Mouse (Mus musculus) gastrocnemius, adult 2 months (tissue): ENCODE measurements around the gene Wdr95. TPM values are rescaled to one million over a fixed set of nuclear protein-coding genes. Genes with fewer than 3 reads are reported as not detected.
A peak's percentile ranks its signal among the peaks of the same experiment; 100 is the strongest.

ENCODE experiments used
- DNase-seq: peaks from one replicate; pipeline ENCODE4 v3.0.0; 2022
- H3K27ac ChIP-seq: fragments of 200-600 bp; 2 replicates; pipeline ENCODE4 v1.8.1; 2022; ENCODE audit warnings: mild to moderate bottlenecking
- H3K4me3 ChIP-seq: fragments of 200-600 bp; 2 replicates; pipeline ENCODE4 v1.8.1; 2022; ENCODE audit warnings: mild to moderate bottlenecking, moderate library complexity
- CTCF ChIP-seq: fragments of 200-600 bp; IDR thresholded peaks from 2 replicates; pipeline ENCODE4 v1.8.1; 2022; ENCODE audit warnings: antibody characterized with exemption, mild to moderate bottlenecking, moderate library complexity
- intact Hi-C: fragments of 180-260 bp; cut with DNase I; formaldehyde crosslinking; loops from one replicate; pipeline ENCODE4 v1.15.1; 2025
- total RNA-seq, 2 experiments: library from RNA; stranded (reverse); gene quantifications; 2 replicates each; pipeline ENCODE4 v1.2.3; 2021

Gene Wdr95
- total RNA-seq, 2 experiments from 2014 or later, result 0.08 TPM; not detected in 1

DNA sequence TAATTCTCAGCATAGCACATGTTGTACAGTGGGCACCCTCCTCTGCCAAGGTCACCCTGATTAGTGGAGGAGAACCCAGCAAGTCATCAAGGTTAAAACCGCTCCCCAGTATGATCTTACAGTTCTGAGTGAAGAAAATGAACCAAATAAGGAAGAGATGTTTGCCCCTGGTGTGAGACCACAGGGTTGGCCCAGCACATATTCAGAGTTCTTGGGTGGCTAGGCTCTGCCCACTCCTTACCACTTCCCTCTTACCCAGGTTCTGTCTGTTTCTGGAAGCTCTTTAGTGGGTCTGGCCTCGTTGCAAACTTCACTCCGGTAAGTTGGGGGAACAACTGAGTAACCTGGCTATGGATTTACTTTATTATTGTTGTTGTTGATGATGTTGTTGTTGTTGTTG, 65.7 kb downstream of the Wdr95 start:
- no peak overlapping the region for H3K27ac ChIP-seq
- H3K4me3 ChIP-seq, result no peak overlapping the region
- no peak for DNase-seq
- intact Hi-C loops, result no loop called here
- TF ChIP-seq CTCF, result no peak

DNA sequence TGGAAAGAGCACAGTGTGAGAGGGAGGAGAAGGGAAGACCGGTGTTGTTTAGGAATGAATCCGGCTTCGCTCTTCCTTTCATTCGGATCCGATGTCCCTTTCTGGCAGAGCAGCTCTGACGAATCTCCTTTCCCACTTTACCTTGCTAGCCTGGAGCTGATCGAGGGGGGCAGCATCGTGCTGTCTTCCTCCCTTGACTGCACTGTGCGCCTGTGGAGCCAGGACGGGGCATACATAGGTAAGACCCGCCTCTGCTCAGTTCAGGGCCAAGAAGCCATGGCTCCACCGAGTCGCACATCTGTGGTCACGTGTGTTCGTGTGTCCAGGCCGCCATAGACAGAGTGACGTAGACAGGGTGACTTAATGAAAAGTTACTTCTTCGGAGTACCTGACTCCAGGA, 68.9 kb downstream of the Wdr95 start:
- DNase-seq, result no peak
- TF ChIP-seq CTCF, result no peak
- no peak overlapping the region for H3K27ac ChIP-seq
- intact Hi-C loops, result no loop called here
- H3K4me3 ChIP-seq, result no peak overlapping the region

DNA sequence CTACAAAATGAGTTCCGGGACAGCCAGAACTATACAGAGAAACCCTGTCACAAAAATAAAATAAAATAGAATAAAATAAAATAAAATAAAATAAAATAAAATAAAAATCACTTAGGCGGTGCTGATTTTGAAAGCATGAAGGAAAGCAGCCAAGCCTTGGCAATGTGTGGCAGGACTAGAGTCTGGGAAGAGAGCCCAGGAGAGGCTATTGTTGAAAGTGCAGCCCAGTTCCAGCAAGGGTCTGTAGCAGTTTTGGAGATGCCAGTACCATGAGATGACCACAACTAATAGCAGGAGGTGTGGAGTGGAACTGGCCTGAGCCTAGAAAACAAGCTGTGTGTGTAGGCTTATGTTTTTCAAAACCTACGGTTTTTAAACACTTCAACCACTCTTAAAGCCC, 73.5 kb downstream of the Wdr95 start:
- no peak for TF ChIP-seq CTCF
- Histone ChIP-seq H3K4me3 (no peak overlapping the region), H3K27ac (no peak overlapping the region)
- no peak for DNase-seq
- intact Hi-C loops, result no loop called here

DNA sequence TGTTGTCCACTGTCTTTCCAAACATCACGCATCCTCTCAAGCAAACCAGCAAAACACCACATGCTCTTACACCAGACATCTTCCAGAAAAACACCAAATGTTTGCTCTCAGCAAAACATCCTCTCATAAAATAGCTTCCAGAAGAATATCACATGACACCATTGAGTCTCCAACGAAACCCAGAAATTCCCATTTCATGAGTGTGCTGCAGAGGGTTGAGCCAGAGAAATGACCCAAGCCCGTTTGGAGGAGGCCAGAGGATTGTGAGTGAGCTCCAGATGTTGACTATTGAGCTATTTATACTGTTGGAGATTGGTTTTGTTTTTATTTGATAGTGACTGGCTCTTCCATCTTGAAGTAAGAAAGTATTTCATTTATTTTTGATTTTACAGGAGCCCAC, 74.8 kb downstream of the Wdr95 start:
- intact Hi-C loops, result no loop called here
- H3K27ac ChIP-seq, result no peak overlapping the region
- TF ChIP-seq CTCF, result no peak
- H3K4me3 ChIP-seq, result no peak overlapping the region
- no peak for DNase-seq

DNA sequence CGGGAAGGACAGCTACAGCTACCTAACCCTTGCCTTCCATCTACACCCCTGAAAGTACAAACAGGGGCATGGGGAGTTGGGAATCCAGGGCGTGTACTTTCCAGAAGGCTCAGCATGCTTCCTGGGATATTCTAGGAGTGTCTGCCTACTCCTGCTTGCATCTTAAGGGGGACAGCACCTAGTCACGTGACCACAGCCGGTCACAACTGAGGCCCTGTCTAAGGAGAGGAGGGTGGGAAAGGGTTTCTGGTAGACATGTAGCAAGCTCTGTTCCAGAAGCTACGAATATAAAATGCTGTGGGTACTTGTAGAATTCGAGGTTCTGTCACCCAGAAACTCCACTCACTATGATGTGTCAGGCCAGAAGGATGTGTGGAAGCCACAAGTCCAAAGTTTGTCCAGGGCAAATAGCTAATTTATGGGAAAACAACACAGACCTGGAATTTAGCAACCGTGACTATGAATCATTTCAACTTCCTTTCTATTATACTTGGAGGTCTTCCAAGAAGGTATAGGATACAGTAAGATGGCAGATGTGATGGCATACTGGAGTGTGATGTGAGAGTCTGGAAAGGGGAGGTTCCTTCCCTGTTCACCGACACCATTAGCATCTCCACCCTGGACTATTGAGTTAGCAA, 78.7 kb downstream of the Wdr95 start:
- intact Hi-C loops, result no loop called here
- no peak for DNase-seq
- TF ChIP-seq CTCF, result no peak
- H3K4me3 ChIP-seq, result no peak overlapping the region
- H3K27ac ChIP-seq, result no peak overlapping the region

DNA sequence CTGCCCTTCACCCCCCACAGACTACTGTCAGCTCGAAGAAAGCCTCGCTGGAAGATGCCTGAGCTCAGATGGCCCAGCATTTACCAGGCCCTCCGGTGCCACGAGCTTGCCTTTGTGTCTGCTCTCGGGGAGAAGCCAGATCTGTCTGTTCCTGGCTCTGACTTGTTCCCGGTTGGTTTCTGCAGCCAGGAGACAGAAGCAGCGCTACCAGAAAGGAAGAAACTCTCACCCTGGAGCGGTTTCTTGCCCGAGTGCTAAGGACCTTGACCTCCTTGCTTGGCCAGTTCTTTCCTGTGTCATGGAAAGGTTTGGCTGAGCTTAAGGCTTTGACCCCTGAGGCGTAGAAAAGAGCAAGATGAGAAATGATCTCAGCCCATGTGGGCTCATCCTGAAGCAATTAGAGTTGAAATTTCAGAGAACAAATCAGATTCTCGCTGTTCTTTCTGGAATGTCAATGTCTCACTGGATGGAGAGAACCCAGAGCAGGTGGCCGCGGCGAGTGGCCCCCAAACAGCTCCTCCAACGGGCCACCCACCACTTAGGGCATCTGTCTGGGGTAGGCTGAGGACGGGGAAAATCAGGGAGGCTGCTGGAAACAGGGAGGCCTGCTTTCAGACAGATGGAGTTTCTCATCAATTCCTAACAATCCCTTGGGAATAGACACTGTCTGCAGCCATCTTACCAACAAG, 83.1 kb downstream of the Wdr95 start:
- TF ChIP-seq CTCF, result no peak
- peak; percentile 27 for DNase-seq
- intact Hi-C loops, result no loop called here
- Histone ChIP-seq H3K27ac (peak overlapping the region; percentile 28), H3K4me3 (no peak overlapping the region)

DNA sequence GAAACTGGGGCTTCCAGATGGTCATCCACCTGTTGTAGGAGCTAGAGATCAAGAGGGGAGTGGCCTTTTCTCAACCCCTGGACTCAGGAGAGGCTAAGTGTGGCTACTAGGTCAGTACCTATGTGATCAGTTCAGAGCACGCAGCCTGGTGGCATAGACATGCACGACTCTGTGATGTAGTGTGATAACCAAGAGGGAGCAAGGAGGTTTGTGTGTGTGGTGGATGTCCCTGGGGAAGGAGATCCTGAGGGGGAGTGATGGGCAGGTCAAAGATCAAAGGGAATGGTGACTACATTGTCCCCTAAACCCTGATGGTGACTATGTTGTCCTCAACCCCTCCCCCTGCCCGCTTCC, 83.7 kb downstream of the Wdr95 start:
- TF ChIP-seq CTCF, result no peak
- H3K27ac ChIP-seq, result peak overlapping the region; percentile 28
- DNase-seq, result no peak
- intact Hi-C loops, result no loop called here
- H3K4me3 ChIP-seq, result no peak overlapping the region

DNA sequence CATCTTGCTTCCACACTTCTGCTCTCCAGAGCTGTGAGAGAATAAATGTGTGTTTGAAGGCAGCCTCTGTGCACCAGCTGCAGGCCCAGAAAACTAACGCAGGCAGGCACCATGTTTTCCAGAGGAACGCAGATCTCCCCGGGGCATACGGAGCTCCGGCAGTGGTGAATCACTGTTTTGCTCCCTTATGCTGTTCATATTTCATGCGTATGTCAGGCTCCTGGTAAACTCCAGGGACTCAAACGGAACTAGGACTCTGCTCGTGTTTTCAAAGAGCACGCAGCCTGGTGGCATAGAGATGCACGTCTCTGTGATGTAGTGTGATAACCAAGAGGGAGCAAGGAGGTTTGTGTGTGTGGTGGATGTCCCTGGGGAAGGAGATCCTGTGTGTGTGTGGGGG, 84.3 kb downstream of the Wdr95 start:
- intact Hi-C loops, result no loop called here
- no peak overlapping the region for H3K4me3 ChIP-seq
- H3K27ac ChIP-seq, result no peak overlapping the region; the same call in 1 of the 2 replicates
- TF ChIP-seq CTCF, result no peak
- no peak for DNase-seq

DNA sequence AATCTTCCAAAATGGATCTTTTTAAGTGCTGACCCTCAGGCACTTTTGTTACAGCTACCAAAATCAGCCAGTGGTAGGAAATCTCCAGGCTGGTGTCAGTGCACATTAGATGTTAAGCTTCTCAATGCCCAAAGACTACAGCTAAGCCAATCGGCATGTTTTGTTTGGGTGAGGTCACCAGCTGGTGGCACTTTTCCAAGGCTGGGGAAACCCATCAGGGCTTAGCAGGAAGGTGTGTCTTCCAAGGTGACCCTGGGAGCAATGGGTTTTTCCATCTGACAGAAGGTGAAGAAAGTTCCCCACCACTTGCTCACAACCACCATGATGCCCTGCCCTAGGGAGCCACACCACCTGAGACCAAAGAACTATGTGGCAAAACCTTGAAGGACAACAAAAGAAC, 87.7 kb downstream of the Wdr95 start:
- Histone ChIP-seq H3K27ac (no peak overlapping the region), H3K4me3 (no peak overlapping the region)
- intact Hi-C loops, result no loop called here
- TF ChIP-seq CTCF, result no peak
- no peak for DNase-seq

DNA sequence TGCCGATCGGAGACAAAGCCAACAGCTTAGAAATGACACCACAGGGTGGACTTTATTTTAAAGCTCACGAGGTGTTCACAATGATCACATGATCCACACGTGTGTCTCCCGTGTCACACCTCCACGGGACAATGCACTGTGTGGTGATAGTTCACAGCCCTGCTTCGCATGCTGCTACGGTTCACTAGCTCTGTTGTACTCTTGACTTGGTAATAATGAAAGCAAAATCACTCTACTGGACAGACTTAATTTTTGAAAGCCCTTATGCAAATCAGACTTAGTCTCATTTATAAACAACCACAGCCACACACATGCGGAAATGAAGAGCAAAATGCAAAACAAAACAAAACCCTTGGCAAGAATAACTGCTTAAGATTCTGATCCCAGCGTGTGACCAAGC, 88.3 kb downstream of the Wdr95 start:
- DNase-seq, result no peak
- TF ChIP-seq CTCF, result no peak
- intact Hi-C loops, result no loop called here
- Histone ChIP-seq H3K27ac (no peak overlapping the region), H3K4me3 (no peak overlapping the region)

DNA sequence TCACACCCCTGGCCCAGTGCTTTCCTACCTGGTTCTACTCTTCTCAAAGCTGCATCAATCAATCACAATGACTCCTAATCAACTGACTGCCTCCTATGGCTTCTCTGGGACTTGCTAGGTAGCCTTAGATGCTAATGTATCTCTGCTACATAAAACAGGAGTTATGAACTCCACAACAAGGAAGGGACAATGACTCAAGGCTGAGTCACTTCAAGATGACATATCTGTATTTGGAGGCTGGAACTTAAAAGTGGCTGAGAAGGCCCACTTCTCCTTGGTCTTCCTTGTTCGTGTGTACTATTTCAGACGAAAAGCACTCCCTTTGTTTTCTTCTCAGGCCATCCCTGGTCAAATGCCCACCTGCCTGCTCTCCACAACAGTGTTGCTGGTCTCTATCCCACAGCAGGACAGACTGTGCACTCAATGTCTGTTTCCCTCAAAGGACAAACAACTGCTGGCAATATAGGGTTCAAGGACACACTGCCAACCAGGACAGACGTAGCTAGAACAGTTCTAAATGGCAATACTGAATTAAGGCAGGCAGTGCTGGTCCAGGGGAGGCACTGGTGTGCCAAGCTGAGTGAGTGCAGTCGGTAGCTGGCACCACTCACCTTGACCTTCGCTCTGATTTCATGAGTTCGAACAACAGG, 89.4 kb downstream of the Wdr95 start:
- Histone ChIP-seq H3K4me3 (no peak overlapping the region), H3K27ac (no peak overlapping the region)
- TF ChIP-seq CTCF, result no peak
- no peak for DNase-seq
- intact Hi-C loops, result no loop called here

DNA sequence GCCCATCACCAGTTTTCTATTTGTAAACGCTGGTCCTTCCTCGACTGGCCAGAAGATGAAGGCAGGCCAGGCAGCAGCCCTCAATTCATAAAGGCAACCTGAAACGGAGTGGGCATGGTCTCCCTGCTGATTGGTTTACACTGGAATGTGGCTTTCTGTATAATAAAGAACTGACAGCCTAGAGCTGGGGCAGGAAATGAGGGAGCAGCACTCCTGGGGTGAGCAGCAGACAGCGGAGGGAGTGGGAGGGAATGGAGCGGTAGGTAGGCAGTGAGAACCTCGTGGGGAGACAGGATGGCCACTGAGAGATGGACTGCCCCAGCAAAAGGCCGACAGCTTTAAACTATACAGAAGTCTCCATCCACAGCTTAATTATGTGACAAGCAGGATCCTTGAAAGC, 93.7 kb downstream of the Wdr95 start:
- no peak for TF ChIP-seq CTCF
- no peak for DNase-seq
- intact Hi-C loops, result no loop called here
- H3K27ac ChIP-seq, result no peak overlapping the region
- no peak overlapping the region for H3K4me3 ChIP-seq

DNA sequence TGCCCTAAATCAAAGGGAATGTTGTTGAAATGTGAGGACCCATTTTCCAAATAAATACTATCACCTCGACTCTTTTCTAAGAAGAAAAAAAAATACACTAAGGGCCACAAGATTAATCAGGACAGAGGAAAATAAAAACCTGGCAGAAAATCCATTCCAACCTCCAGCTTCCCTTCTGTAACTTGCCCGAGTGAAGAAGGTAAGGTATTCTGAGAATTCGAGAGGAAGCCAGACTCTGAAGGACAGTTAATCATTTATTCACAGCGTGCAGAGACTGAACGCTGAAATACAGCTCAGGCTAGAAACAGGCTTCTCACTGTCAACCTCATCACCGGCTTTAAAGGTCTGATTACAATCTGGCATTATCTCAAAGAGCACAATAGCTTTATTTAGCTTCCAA, 94.2 kb downstream of the Wdr95 start:
- intact Hi-C loops, result no loop called here
- no peak for TF ChIP-seq CTCF
- no peak overlapping the region for H3K27ac ChIP-seq
- DNase-seq, result no peak
- no peak overlapping the region for H3K4me3 ChIP-seq
